Mouse (Mus musculus): ENCODE measurements around the gene Fbxl20. TPM values are rescaled to one million over a fixed set of nuclear protein-coding genes. Genes with fewer than 3 reads are reported as not detected.

Gene Fbxl20
- polyA plus RNA-seq, 1 experiment from 2014 or later: 14.8 TPM

Other genes with a start within 250 kb of the Fbxl20 start
- gene Plxdc1, start 164.0 kb downstream of the Fbxl20 start, polyA plus RNA-seq (2016; fragmentation: Nextera tagmentation; extraction: Ambion mirVana): 0.31 TPM in 1 of 2 replicates, not detected in the other
- 3.4 and 3.9 TPM in 2 replicates for gene Arl5c, start 154.2 kb downstream of the Fbxl20 start, polyA plus RNA-seq (2016; fragmentation: Nextera tagmentation; extraction: Ambion mirVana)
- 6.1 and 8.5 TPM in 2 replicates for gene Cacnb1, start 127.4 kb downstream of the Fbxl20 start, polyA plus RNA-seq (2016; fragmentation: Nextera tagmentation; extraction: Ambion mirVana)
- 654 and 675 TPM in 2 replicates for gene Rpl19, start 123.7 kb downstream of the Fbxl20 start, polyA plus RNA-seq (2016; fragmentation: Nextera tagmentation; extraction: Ambion mirVana)
- 0.47 and 0.63 TPM in 2 replicates for gene Stac2, start 96.9 kb downstream of the Fbxl20 start, polyA plus RNA-seq (2016; fragmentation: Nextera tagmentation; extraction: Ambion mirVana)
- gene Med1, start 42.9 kb upstream of the Fbxl20 start, polyA plus RNA-seq (2016; fragmentation: Nextera tagmentation; extraction: Ambion mirVana): 46.3 TPM in 2 replicates
- 9.4 and 10.6 TPM in 2 replicates for gene Cdk12, start 52.7 kb upstream of the Fbxl20 start, polyA plus RNA-seq (2016; fragmentation: Nextera tagmentation; extraction: Ambion mirVana)
- gene Neurod2, start 179.2 kb upstream of the Fbxl20 start, polyA plus RNA-seq (2016; fragmentation: Nextera tagmentation; extraction: Ambion mirVana): not detected in 2 replicates
- gene Ppp1r1b, start 198.0 kb upstream of the Fbxl20 start, polyA plus RNA-seq (2016; fragmentation: Nextera tagmentation; extraction: Ambion mirVana): 30.4 and 32.2 TPM in 2 replicates
- gene Stard3, start 208.0 kb upstream of the Fbxl20 start, polyA plus RNA-seq (2016; fragmentation: Nextera tagmentation; extraction: Ambion mirVana): 45.2 and 47.6 TPM in 2 replicates
- gene Tcap, start 233.4 kb upstream of the Fbxl20 start, polyA plus RNA-seq (2016; fragmentation: Nextera tagmentation; extraction: Ambion mirVana): 143 and 152 TPM in 2 replicates
- gene Pnmt, start 236.0 kb upstream of the Fbxl20 start, polyA plus RNA-seq (2016; fragmentation: Nextera tagmentation; extraction: Ambion mirVana): 1.7 and 2.0 TPM in 2 replicates